Mouse (Mus musculus): Measurements from ENCODE around the gene A730049H05Rik. TPM values are rescaled to one million over a fixed set of nuclear protein-coding genes. Genes with fewer than 3 reads are reported as not detected.
A peak's percentile ranks its signal among the peaks of the same experiment; 100 is the strongest.

Gene A730049H05Rik
- polyA plus RNA-seq, 1 experiment from 2014 or later, result 3.6 TPM

GRCm38 (mm10) chr6:92810628-92811027, 5.7 kb upstream of the A730049H05Rik start:
- Histone ChIP-seq H3K36me3 (ENCODE audit: control insufficient read depth, insufficient read depth, low read length) (peaks cover 37% of the 10 kb centered on the region), H3K27ac (replicated peaks in 1 of 2; ENCODE audit: control insufficient read depth in 1 of 2, insufficient read depth in 1 of 2, low read depth in 2 of 2, low read length in 2 of 2) (no peak overlapping the region), H3K27me3 (ENCODE audit: control insufficient read depth, insufficient read depth, low read length) (no peaks in the 10 kb centered on the region), H3K9ac (ENCODE audit: low read length) (no peak overlapping the region), H3K4me2 (ENCODE audit: low read length) (no peak overlapping the region), H3K9me3 (ENCODE audit: control insufficient read depth, low read length) (no peaks in the 10 kb centered on the region), H3K4me3 (ENCODE audit: control insufficient read depth in 1 of 2, insufficient read depth in 1 of 2, low read depth in 1 of 2, low read length in 2 of 2) (no peak overlapping the region), H3K4me1 (ENCODE audit: control insufficient read depth in 2 of 2, insufficient read depth in 2 of 2, low read length in 2 of 2) (peaks cover 4 to 22% of the 10 kb centered on the region in 2 experiments; a peak in 3 of 4 replicates)
- no peak for ATAC-seq (ENCODE audit: insufficient number of reproducible peaks, insufficient read depth, low FRiP score, low read depth)
- WGBS, result 92% methylated on average over 2 of the region's 2 CpGs

- no peak overlapping the region for H3K9ac ChIP-seq (ENCODE audit: low read length)
- no peak for ATAC-seq (ENCODE audit: insufficient number of reproducible peaks, insufficient read depth, low FRiP score, low read depth)
- peaks cover 6 to 29% of the 10 kb centered on the region in 2 experiments; a peak in 3 of 4 replicates for H3K4me1 ChIP-seq (ENCODE audit: control insufficient read depth in 2 of 2, insufficient read depth in 2 of 2, low read length in 2 of 2)
Observed at GRCm38 (mm10) chr6:92811566-92811965, 4.7 kb upstream of the A730049H05Rik start.

GRCm38 (mm10) chr6:92812702-92813370, 3.4 kb upstream of the A730049H05Rik start:
- Histone ChIP-seq H3K4me1 (ENCODE audit: control insufficient read depth in 2 of 2, insufficient read depth in 2 of 2, low read length in 2 of 2) (peaks cover 6 to 31% of the 10 kb centered on the region in 2 experiments; a peak in 3 of 4 replicates), H3K9ac (ENCODE audit: low read length) (0 out of 2 replicates have a peak overlapping the region, but pooled peaks have one; percentile 21), H3K4me3 (ENCODE audit: control insufficient read depth in 1 of 2, insufficient read depth in 1 of 2, low read depth in 1 of 2, low read length in 2 of 2) (no peak overlapping the region), H3K27me3 (ENCODE audit: control insufficient read depth, insufficient read depth, low read length) (no peaks in the 10 kb centered on the region), H3K27ac (replicated peaks in 1 of 2; ENCODE audit: control insufficient read depth in 1 of 2, insufficient read depth in 1 of 2, low read depth in 2 of 2, low read length in 2 of 2) (0 out of 4 replicates have a peak overlapping the region, but pooled peaks of 1 of the 2 experiments have one; percentile 9), H3K4me2 (ENCODE audit: low read length) (no peak overlapping the region), H3K9me3 (ENCODE audit: control insufficient read depth, low read length) (no peaks in the 10 kb centered on the region), H3K36me3 (ENCODE audit: control insufficient read depth, insufficient read depth, low read length) (peaks cover 22% of the 10 kb centered on the region)
- WGBS, result 42% methylated on average over 2 of the region's 2 CpGs
- no peak for ATAC-seq (ENCODE audit: insufficient number of reproducible peaks, insufficient read depth, low FRiP score, low read depth)

More at GRCm38 (mm10) chr6:92811566-92811965, 4.7 kb upstream of the A730049H05Rik start:
- Histone ChIP-seq H3K9me3 (ENCODE audit: control insufficient read depth, low read length) (no peaks in the 10 kb centered on the region), H3K4me2 (ENCODE audit: low read length) (no peak overlapping the region), H3K27me3 (ENCODE audit: control insufficient read depth, insufficient read depth, low read length) (no peaks in the 10 kb centered on the region), H3K36me3 (ENCODE audit: control insufficient read depth, insufficient read depth, low read length) (peaks cover 27% of the 10 kb centered on the region), H3K4me3 (ENCODE audit: control insufficient read depth in 1 of 2, insufficient read depth in 1 of 2, low read depth in 1 of 2, low read length in 2 of 2) (no peak overlapping the region), H3K27ac (replicated peaks in 1 of 2; ENCODE audit: control insufficient read depth in 1 of 2, insufficient read depth in 1 of 2, low read depth in 2 of 2, low read length in 2 of 2) (no peak overlapping the region)

- WGBS, result 83% methylated on average over 8 of the region's 8 CpGs
Observed at GRCm38 (mm10) chr6:92817661-92818060, 1.4 kb downstream of the A730049H05Rik start.

GRCm38 (mm10) chr6:92821606-92822005, 5.3 kb downstream of the A730049H05Rik start:
- no peak overlapping the region for H3K9ac ChIP-seq (ENCODE audit: low read length)
- WGBS, result 65% methylated on average over 5 of the region's 5 CpGs
- peaks cover 0 to 2% of the 10 kb centered on the region in 2 experiments; a peak in 3 of 4 replicates for H3K4me1 ChIP-seq (ENCODE audit: control insufficient read depth in 2 of 2, insufficient read depth in 2 of 2, low read length in 2 of 2)
- no peaks in the 10 kb centered on the region for H3K27me3 ChIP-seq (ENCODE audit: control insufficient read depth, insufficient read depth, low read length)
- no peak for ATAC-seq (ENCODE audit: insufficient number of reproducible peaks, insufficient read depth, low FRiP score, low read depth)
- H3K36me3 ChIP-seq (ENCODE audit: control insufficient read depth, insufficient read depth, low read length), result peaks cover 7% of the 10 kb centered on the region; the same call in 1 of the 2 replicates
- H3K4me2 ChIP-seq (ENCODE audit: low read length), result no peak overlapping the region
- H3K4me3 ChIP-seq (ENCODE audit: control insufficient read depth in 1 of 2, insufficient read depth in 1 of 2, low read depth in 1 of 2, low read length in 2 of 2), result no peak overlapping the region
- no peak overlapping the region for H3K27ac ChIP-seq (replicated peaks in 1 of 2; ENCODE audit: control insufficient read depth in 1 of 2, insufficient read depth in 1 of 2, low read depth in 2 of 2, low read length in 2 of 2)
- H3K9me3 ChIP-seq (ENCODE audit: control insufficient read depth, low read length), result no peaks in the 10 kb centered on the region

More at GRCm38 (mm10) chr6:92817661-92818060, 1.4 kb downstream of the A730049H05Rik start:
- ATAC-seq (ENCODE audit: insufficient number of reproducible peaks, insufficient read depth, low FRiP score, low read depth), result no peak
- H3K9me3 ChIP-seq (ENCODE audit: control insufficient read depth, low read length), result no peaks in the 10 kb centered on the region
- H3K4me3 ChIP-seq (ENCODE audit: control insufficient read depth in 1 of 2, insufficient read depth in 1 of 2, low read depth in 1 of 2, low read length in 2 of 2), result no peak overlapping the region
- H3K36me3 ChIP-seq (ENCODE audit: control insufficient read depth, insufficient read depth, low read length), result peaks cover 19% of the 10 kb centered on the region
- no peak overlapping the region for H3K27ac ChIP-seq (replicated peaks in 1 of 2; ENCODE audit: control insufficient read depth in 1 of 2, insufficient read depth in 1 of 2, low read depth in 2 of 2, low read length in 2 of 2)
- H3K9ac ChIP-seq (ENCODE audit: low read length), result no peak overlapping the region
- H3K4me2 ChIP-seq (ENCODE audit: low read length), result no peak overlapping the region
- H3K27me3 ChIP-seq (ENCODE audit: control insufficient read depth, insufficient read depth, low read length), result no peaks in the 10 kb centered on the region
- peaks cover 2 to 15% of the 10 kb centered on the region in 2 experiments; a peak in 3 of 4 replicates for H3K4me1 ChIP-seq (ENCODE audit: control insufficient read depth in 2 of 2, insufficient read depth in 2 of 2, low read length in 2 of 2)

GRCm38 (mm10) chr6:92822006-92822405, 5.7 kb downstream of the A730049H05Rik start:
- Histone ChIP-seq H3K36me3 (ENCODE audit: control insufficient read depth, insufficient read depth, low read length) (peaks cover 7% of the 10 kb centered on the region; the same call in 1 of the 2 replicates), H3K9ac (ENCODE audit: low read length) (no peak overlapping the region), H3K27ac (replicated peaks in 1 of 2; ENCODE audit: control insufficient read depth in 1 of 2, insufficient read depth in 1 of 2, low read depth in 2 of 2, low read length in 2 of 2) (no peak overlapping the region), H3K4me2 (ENCODE audit: low read length) (no peak overlapping the region), H3K27me3 (ENCODE audit: control insufficient read depth, insufficient read depth, low read length) (no peaks in the 10 kb centered on the region), H3K4me3 (ENCODE audit: control insufficient read depth in 1 of 2, insufficient read depth in 1 of 2, low read depth in 1 of 2, low read length in 2 of 2) (no peak overlapping the region), H3K4me1 (ENCODE audit: control insufficient read depth in 2 of 2, insufficient read depth in 2 of 2, low read length in 2 of 2) (peaks cover 0 to 1% of the 10 kb centered on the region in 2 experiments; a peak in 1 of 4 replicates), H3K9me3 (ENCODE audit: control insufficient read depth, low read length) (no peaks in the 10 kb centered on the region)
- ATAC-seq (ENCODE audit: insufficient number of reproducible peaks, insufficient read depth, low FRiP score, low read depth), result no peak
- 62% methylated on average over 6 of the region's 6 CpGs for WGBS

GRCm38 (mm10) chr6:92823991-92824390, 7.7 kb downstream of the A730049H05Rik start:
- H3K27me3 ChIP-seq (ENCODE audit: control insufficient read depth, insufficient read depth, low read length), result no peaks in the 10 kb centered on the region
- no peak overlapping the region for H3K4me2 ChIP-seq (ENCODE audit: low read length)
- 85% methylated on average over 7 of the region's 7 CpGs for WGBS
- H3K9me3 ChIP-seq (ENCODE audit: control insufficient read depth, low read length), result no peaks in the 10 kb centered on the region
- H3K36me3 ChIP-seq (ENCODE audit: control insufficient read depth, insufficient read depth, low read length), result peaks cover 7% of the 10 kb centered on the region; the same call in 1 of the 2 replicates
- peaks cover 7 to 12% of the 10 kb centered on the region in 2 experiments; a peak in 3 of 4 replicates for H3K4me1 ChIP-seq (ENCODE audit: control insufficient read depth in 2 of 2, insufficient read depth in 2 of 2, low read length in 2 of 2)
- no peak for ATAC-seq (ENCODE audit: insufficient number of reproducible peaks, insufficient read depth, low FRiP score, low read depth)
- no peak overlapping the region for H3K27ac ChIP-seq (replicated peaks in 1 of 2; ENCODE audit: control insufficient read depth in 1 of 2, insufficient read depth in 1 of 2, low read depth in 2 of 2, low read length in 2 of 2)
- no peak overlapping the region for H3K9ac ChIP-seq (ENCODE audit: low read length)
- no peak overlapping the region for H3K4me3 ChIP-seq (ENCODE audit: control insufficient read depth in 1 of 2, insufficient read depth in 1 of 2, low read depth in 1 of 2, low read length in 2 of 2)

Measured in heart, embryonic 14.5 days (tissue).